ENCODE assay signal across 8 mouse cellular contexts in the genomic region with DNA sequence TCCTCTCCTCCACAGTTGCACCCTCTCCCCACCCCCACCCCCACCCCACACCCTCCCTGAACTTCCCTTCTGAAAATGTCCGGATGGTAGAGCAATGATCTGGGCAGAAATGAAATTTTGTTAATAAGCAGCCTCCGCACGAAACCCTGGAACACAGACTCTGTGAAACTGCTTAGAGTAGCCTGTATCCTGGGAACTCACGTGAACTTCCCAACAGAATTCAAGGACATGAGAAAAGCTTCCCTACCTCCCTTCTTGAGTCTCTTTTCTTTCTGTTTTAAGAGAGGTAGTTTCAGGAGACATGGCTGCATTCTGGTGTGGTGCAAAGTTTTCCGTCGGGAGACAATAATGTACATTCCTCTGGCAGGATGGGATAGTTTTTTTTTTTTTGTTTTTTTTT.
DNase-seq lines count a peak whose midpoint lies in the region; ATAC-seq and TF ChIP-seq lines count a peak whose summit lies in the region.

No protein-coding gene starts in this region.

- no peak overlapping the region for H3K4me3 ChIP-seq in lung, embryonic 14.5 days (ENCODE audit: low read depth, low read length)
- peak overlapping the region; percentile 36 for H3K4me3 ChIP-seq in heart, embryonic 16.5 days (ENCODE audit: low read length)
- H3K4me3 ChIP-seq in myocyte = peak overlapping the region; percentile 52

- peak; percentile 16; the same call in 1 of the 2 replicates for ATAC-seq in lung, embryonic 14.5 days (ENCODE audit: insufficient read depth)
- ATAC-seq in heart, embryonic 16.5 days (replicated peaks; ENCODE audit: extremely low read depth, insufficient read depth, low FRiP score) = no peak

- peak overlapping the region; percentile 49 for H3ac ChIP-seq in myocyte (ENCODE audit: control insufficient read depth, insufficient read length)

- no peaks in the 10 kb centered on the region for H3K36me3 ChIP-seq in lung, embryonic 14.5 days (ENCODE audit: insufficient read depth)
- no peaks in the 10 kb centered on the region for H3K36me3 ChIP-seq in heart, embryonic 16.5 days (ENCODE audit: control insufficient read depth, insufficient read depth)
- no peaks in the 10 kb centered on the region for H3K36me3 ChIP-seq in myocyte (ENCODE audit: control insufficient read depth, insufficient read depth)

- no peak for TF ChIP-seq POLR2A in myocyte (IDR thresholded peaks at IDR 0.05; ENCODE audit: insufficient read length, low read depth)

- H3K79me2 ChIP-seq in myocyte (ENCODE audit: control insufficient read depth, insufficient read depth) = peaks cover 47% of the 10 kb centered on the region

- no peaks in the 10 kb centered on the region for H3K27me3 ChIP-seq in lung, embryonic 14.5 days (ENCODE audit: insufficient read depth, low read length)
- no peaks in the 10 kb centered on the region for H3K27me3 ChIP-seq in heart, embryonic 16.5 days (ENCODE audit: control insufficient read depth, insufficient read depth, low read length)
- no peaks in the 10 kb centered on the region for H3K27me3 ChIP-seq in myocyte (ENCODE audit: control insufficient read depth, insufficient read depth, insufficient read length)

- DNase-seq in heart, adult 8-10 months (ENCODE audit: low spot score) = peak; percentile 52
- no peak for DNase-seq in heart, adult 9 months (ENCODE audit: low spot score in 2 of 2)
- no peak for DNase-seq in lung, embryonic 14.5 days
- DNase-seq in lung, postnatal 25 days (ENCODE audit: low spot score) = no peak
- DNase-seq in frontal cortex, adult 2 months (ENCODE audit: extremely low spot score in 1 of 2, low spot score in 1 of 2) = no peak
- DNase-seq in layer of hippocampus, postnatal 36 days = no peak

- no peak overlapping the region for H3K9ac ChIP-seq in lung, embryonic 14.5 days
- peak overlapping the region; percentile 68 for H3K9ac ChIP-seq in heart, embryonic 16.5 days (ENCODE audit: low read length)

- WGBS in lung, embryonic 14.5 days = 56% methylated on average over 6 of the region's 6 CpGs
- 38% methylated on average over 6 of the region's 6 CpGs for WGBS in heart, embryonic 16.5 days

- no peak overlapping the region for H3K4me2 ChIP-seq in lung, embryonic 14.5 days
- peak overlapping the region; percentile 61 for H3K4me2 ChIP-seq in heart, embryonic 16.5 days (ENCODE audit: low read depth, low read length)
- peak overlapping the region; percentile 94 for H3K4me2 ChIP-seq in myocyte (ENCODE audit: low read depth)

- TF ChIP-seq CTCF in lung, embryonic 14.5 days (IDR thresholded peaks at IDR 0.05; ENCODE audit: low read depth) = no peak

- peaks cover 7% of the 10 kb centered on the region; the same call in 1 of the 2 replicates for H3K4me1 ChIP-seq in lung, embryonic 14.5 days (ENCODE audit: insufficient read depth)
- peaks cover 19% of the 10 kb centered on the region for H3K4me1 ChIP-seq in heart, embryonic 16.5 days (ENCODE audit: control insufficient read depth, insufficient read depth, low read length)

- H3K9me3 ChIP-seq in lung, embryonic 14.5 days (ENCODE audit: low read depth, low read length) = no peaks in the 10 kb centered on the region
- no peaks in the 10 kb centered on the region for H3K9me3 ChIP-seq in heart, embryonic 16.5 days (replicated peaks; ENCODE audit: control insufficient read depth, low read length)

- peak overlapping the region; percentile 80; the same call in 1 of the 2 replicates for H3K27ac ChIP-seq in lung, embryonic 14.5 days (ENCODE audit: low read depth)
- H3K27ac ChIP-seq in heart, embryonic 16.5 days (ENCODE audit: low read length) = peak overlapping the region; percentile 94

TF ChIP-seq in myocyte, 11 proteins besides CTCF, POLR2A, EP300 and RAD21:
- TF ChIP-seq SRF (IDR thresholded peaks at IDR 0.05; ENCODE audit: control insufficient read depth, insufficient read length, low read depth) = no peak
- TF ChIP-seq USF1 (IDR thresholded peaks at IDR 0.05; ENCODE audit: low read depth) = no peak
- TF ChIP-seq E2F4 (IDR thresholded peaks at IDR 0.05; ENCODE audit: insufficient read depth) = no peak
- TF ChIP-seq MYOG (IDR thresholded peaks at IDR 0.05; ENCODE audit: control insufficient read depth in 1 of 3, insufficient read depth in 1 of 3, insufficient read length in 2 of 3, low read depth in 2 of 3) = no peak
- no peak for TF ChIP-seq MYOD1 (IDR thresholded peaks at IDR 0.05; ENCODE audit: control insufficient read depth in 1 of 3, insufficient read length in 2 of 3, low read depth in 2 of 3)
- no peak for TF ChIP-seq REST (IDR thresholded peaks at IDR 0.05; ENCODE audit: insufficient read depth, insufficient read length)
- TF ChIP-seq CEBPB (IDR thresholded peaks at IDR 0.05; ENCODE audit: insufficient read depth, poor library complexity, severe bottlenecking) = no peak
- no peak for TF ChIP-seq POLR2AphosphoS2 (IDR thresholded peaks at IDR 0.05; ENCODE audit: insufficient read length, low read depth)
- no peak for TF ChIP-seq TCF12 (IDR thresholded peaks at IDR 0.05; ENCODE audit: insufficient read depth, poor library complexity, severe bottlenecking)
- no peak for TF ChIP-seq TCF3 (IDR thresholded peaks at IDR 0.05; ENCODE audit: insufficient read length, low read depth)
- TF ChIP-seq MAX (IDR thresholded peaks at IDR 0.05; ENCODE audit: low read depth) = no peak
